Mouse (Mus musculus) mouse trophoblast stem cell (cell line): Measurements from ENCODE around the gene Spint3.
"Not testable (repeated sequence)": the region's sequence is repeated elsewhere in the genome, so short reads cannot be mapped to it uniquely, and the experiment has no call there.

Experiments
- in situ Hi-C, 2 experiments: fragments of 300-500 bp; cut with MseI, MboI; formaldehyde crosslinking; loops; 2 replicates in 1 of 2; 3 replicates in 1 of 2; pipeline ENCODE4 v1.15.1; 2025

Gene Spint3

DNA sequence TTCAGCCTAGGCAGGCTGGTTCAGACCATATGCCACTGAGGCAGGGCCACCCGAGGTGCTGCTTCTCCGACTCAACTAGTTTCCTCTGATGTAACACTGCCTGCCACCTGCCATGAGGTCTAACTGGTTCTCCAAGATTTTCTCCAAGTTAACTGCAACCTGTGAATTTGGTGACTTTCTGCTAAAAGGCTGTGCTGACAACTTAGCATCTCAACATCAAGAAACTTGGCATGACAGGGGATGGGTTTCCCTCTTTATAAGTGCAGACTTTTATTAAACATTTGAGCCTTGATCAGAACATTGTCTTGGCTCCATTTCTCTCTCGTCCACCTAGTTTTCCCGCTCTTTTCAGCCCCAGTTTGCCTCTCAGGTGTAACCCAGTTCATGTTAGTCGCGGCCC is at the start of gene Spint3:
Gene Spint3, minus strand, starts transcription at position 101 of the 400 bp plus-strand sequence.
- in situ Hi-C loops = not testable (repeated sequence)

DNA sequence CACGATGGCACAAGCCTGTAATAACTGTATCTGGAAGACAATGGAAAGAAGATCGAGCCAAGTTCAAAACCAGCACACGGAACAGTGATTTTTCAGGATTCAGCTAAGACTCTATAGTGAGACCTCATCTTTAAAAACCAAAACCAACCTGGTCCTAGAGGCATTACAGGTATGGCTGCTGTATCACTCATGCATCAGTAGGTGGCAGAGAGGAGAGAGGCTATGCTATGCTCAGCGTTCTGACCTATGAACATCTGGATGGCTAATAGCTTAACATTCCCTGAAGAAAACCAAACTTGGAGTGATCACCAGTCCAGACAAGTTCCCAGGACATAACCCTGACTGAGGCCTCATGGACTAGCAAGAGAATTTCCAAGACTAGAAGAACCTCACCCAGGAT is 48.5 kb upstream of the Spint3 start:
- in situ Hi-C loops = no loop called here

DNA sequence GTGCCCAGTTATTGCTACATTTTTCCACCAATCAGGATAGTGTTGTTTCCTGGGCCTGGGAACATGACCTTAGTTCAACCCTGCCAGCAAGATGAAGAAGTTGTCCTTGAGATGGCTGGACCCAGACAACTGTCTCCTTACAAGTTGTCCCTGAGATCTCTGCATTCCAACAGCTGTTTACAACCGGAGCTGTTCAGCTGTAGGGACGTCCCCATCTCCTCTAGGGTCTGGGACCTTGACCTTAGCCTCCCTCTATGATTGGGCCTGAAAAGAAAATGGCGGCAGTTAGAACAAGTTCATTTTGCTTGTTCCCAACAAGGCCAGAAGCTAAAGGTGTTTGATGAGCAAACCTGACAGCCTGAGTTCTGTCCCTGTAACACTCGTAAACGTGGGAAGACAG is 45.8 kb upstream of the Spint3 start:
- in situ Hi-C loops = no loop called here

DNA sequence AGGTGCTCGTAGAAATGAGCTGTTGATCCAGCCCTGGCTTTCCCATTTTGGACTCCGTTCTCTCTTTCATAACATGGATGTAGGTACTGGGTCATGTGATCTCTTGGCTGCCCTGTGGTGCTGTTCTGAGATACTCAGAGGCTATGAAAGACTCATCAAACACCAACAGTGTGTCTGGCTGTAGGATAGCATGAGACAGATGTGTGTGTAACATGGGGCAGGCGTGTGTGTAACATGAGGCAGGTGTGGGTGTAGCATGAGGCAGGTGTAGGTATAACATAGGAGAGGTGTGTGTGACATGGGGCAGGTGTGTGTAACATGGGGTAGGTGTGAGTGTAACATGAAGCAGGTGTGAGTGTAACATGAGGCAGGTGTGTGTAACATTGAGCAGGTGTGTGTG is 42.1 kb upstream of the Spint3 start:
- in situ Hi-C loops = no loop called here

DNA sequence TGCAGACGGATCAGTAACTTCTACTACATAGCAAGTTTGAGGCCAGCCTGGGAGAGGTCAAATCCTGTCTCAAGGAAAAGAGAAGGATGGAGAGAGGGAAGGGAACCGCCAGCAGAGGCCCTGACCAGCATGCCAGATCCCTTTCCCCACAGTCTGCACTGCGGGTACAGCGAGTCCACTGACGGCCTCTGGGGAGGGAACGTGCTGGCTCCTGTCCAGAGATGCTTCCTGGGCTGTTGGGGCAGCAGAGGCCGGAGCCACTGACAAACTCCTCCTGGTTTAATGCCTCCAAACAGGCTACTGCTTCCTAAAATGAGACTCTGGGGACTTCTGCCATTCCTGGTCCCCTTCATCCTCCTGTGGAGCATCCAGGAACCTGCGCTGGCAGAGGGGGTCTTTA is 40.2 kb upstream of the Spint3 start, which contains the start of the genes Wfdc6b and Wfdc8:
Gene Wfdc6b, plus strand, starts transcription at position 52 of the 400 bp plus-strand sequence.
Gene Wfdc8, minus strand, starts transcription at position 156 of the 400 bp plus-strand sequence.
- in situ Hi-C loops = not testable (repeated sequence)

DNA sequence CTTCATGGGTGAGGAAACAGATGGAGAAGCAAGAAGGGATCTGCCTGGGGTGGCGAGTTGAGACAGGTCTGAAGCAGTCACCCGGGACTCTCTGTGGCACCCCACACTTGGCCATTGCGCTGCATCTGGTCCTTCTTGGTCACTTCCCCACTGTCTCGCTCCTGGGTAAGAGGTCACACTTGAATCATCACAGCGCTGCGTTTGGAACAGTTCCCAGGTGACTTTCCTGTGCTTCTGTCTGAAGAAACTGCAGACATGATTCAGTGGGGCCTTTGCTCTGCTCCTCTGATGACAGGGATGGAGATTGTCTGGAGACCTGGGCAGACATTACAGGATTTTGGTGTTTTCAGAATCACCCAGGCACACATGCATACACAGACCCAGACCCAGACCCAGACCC is 35.5 kb upstream of the Spint3 start:
- in situ Hi-C loops = no loop called here

DNA sequence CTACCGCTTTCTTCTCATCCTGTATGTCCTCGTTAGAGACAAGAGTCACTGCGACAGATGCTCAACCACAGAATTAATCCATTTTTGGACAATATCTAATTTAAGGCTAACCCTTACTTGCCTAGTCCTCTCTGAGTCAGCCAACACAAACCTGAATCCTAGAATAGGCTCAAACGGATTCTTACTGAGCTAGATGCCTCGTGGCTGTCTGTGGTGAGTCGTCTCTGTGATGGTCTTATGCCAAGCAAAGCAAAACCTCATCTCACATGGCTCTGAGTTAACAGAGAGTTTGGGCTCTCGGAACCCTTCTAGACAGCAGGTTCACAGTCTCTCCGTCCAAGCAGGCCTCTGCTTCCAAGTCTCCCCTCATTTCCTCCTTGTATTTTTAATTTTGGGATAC is 31.2 kb upstream of the Spint3 start:
- in situ Hi-C loops = no loop called here

DNA sequence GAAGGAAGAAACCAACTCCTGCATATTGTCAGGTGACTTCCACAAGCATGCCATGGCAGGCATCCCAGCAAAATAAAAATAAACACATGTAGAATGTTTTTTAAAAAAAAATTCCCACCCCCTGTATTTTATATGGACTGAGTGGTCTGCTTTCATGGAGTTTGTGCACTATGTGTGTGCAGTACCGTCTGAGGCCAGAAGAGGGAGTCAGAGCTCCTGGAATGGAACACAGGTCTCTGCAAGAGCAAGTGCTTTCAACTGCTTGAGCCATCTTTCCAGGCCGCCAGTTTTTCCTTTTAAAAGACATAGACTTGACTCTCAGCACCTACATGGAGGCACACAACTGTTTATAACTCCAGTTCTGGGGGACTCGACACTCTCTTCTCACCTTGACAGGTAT is 30.2 kb upstream of the Spint3 start:
- in situ Hi-C loops = no loop called here

DNA sequence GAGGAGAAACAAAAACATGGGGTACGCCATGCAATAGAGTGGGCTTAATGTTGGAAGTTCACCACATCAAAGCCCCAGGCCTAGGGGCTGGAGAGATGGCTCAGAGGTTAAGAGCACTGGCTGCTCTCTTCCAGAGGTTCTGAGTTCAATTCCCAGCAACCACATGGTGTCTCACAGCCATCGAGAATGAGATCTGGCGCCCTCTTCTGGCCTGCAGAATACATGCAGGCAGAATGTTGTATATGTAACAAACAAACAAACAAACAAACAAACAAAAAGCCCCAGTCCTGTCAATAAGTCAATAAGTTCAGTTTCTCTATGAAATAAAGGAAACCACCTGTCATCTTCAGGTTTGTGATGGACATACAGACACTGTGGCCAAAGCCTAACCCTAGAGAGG is 26.9 kb upstream of the Spint3 start:
- in situ Hi-C loops = no loop called here

DNA sequence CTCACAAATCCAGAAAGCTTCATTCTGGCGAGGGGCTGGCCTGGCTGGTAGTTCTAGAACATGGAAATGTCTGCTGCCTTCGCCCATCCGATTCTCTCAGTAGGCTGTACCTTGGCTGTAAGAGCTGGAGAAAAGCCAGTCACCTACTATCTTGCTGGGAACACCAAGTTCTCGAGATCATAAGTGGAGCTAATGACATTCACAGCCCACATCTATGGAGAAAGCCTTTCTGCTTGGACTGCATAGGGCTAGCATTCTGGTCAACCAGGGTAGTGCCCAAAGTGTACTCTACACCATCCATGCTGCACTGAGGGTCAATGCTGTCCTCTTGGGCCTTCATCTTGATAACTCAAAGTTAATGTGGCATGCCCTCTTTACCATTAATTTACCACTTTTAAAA is 20.2 kb upstream of the Spint3 start, which contains the start of gene Eppin:
Gene Eppin, minus strand, starts transcription at position 101 of the 400 bp plus-strand sequence.
- in situ Hi-C loops = loop anchor here (5.0 to 10.0 kb wide), 2 partner anchors 129 to 131 kb away; no protein-coding TSS in a partner anchor

DNA sequence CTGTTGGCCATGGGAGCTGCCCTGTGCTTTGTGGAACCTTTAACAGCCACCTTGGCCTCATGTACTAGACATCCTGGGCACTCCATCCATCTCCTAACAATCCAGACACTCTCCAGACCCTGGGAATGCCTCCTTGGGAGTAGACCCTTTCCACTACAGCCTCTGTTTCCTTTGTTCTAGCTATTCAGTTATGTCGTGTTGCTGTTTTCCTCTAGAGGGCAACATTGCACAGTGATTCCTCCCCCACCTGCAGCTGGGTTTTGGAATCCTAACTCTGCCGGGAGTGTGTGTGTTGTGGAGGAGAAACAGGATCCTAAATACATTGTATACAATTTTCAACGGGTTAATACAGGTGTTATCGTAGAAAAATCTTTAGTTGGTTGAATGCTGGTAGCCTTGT is 18.8 kb upstream of the Spint3 start:
- in situ Hi-C loops = loop anchor here (5.0 to 10.0 kb wide), 2 partner anchors 130 to 133 kb away; no protein-coding TSS in a partner anchor

DNA sequence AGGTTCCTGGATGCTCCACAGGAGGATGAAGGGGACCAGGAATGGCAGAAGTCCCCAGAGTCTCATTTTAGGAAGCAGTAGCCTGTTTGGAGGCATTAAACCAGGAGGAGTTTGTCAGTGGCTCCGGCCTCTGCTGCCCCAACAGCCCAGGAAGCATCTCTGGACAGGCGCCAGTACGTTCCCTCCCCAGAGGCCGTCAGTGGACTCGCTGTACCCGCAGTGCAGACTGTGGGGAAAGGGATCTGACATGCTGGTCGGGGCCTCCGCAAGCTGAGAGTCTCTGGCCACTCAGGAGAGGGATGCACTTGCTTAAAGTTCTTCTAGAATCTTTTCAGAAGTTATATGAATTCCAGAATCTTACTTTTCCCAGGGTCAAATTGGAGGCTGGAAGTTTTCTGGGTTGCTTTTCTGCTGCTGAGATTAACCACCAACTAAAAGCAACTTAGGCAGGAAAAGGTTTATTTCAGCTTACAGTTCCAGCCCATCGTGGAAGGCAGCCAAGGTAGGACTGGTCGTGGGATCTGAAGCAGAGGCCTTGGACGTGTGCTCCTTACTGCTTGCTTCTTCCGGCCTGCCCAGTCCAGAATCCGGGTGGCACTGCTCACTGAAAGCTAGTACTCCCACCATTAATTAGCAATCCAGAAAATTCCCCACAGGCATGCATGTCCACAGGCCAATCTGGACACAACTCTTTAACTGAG is 11.9 kb upstream of the Spint3 start, which contains the start of gene Wfdc6a:
Gene Wfdc6a, minus strand, starts transcription at position 423 of the 701 bp plus-strand sequence.
- in situ Hi-C loops = not testable (repeated sequence)

DNA sequence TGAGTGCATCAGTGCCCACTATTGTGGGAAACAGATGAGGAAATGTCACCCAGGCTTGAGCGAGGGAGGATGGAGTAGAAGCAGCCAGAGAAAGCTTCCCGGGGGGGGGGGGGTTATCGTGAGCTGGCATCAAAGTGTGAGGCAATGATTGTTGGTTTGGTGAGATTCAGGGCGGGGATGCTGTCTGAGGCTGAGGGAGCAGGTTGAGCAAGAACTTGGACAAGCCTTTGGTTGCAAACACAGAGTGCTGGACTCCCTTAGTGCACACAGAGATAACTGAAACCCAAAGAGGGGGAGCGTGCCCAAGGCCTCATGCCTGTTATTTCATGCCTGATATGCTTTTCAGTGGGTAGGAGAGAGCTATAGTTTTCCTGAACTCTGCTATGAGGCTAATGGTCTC is 5.8 kb downstream of the Spint3 start:
- in situ Hi-C loops = no loop called here

DNA sequence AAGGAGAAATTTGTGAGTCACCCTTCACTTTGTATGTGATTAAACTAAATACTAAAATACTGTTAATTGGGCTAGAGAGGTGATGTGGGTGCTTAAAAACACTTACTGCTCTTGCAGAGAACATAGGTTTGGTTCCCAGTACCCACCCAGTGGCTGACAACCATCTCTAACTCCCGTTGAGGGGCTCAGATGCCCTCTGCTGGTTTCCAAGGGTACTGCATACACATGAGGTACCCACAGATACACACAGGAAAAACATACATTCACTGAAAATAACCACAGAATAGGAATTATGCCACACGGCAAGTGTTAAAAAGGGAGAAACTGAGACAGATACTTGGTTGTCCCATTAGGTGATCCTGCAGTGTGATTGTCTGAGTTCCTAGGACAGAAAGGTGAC is 6.3 kb downstream of the Spint3 start:
- in situ Hi-C loops = no loop called here

DNA sequence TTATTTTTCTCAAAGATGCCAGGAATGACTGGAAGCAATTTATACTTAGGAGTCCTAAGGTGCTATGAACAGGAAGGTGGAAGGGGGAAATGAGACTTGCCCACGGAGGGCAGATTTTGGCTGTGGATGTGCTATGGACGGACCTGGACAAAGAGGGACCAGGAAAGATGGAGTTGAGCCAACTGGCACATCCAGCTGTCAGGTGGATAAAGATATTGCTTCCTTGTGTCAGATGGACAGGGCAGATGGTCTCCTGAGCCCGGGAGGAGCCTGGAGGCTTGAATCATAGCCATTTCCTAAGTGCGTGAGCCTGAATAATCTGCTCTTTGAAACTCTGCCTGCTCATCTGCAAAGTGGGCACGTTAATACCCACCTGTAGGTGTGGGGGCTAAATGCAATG is 8.9 kb downstream of the Spint3 start:
- in situ Hi-C loops = no loop called here

DNA sequence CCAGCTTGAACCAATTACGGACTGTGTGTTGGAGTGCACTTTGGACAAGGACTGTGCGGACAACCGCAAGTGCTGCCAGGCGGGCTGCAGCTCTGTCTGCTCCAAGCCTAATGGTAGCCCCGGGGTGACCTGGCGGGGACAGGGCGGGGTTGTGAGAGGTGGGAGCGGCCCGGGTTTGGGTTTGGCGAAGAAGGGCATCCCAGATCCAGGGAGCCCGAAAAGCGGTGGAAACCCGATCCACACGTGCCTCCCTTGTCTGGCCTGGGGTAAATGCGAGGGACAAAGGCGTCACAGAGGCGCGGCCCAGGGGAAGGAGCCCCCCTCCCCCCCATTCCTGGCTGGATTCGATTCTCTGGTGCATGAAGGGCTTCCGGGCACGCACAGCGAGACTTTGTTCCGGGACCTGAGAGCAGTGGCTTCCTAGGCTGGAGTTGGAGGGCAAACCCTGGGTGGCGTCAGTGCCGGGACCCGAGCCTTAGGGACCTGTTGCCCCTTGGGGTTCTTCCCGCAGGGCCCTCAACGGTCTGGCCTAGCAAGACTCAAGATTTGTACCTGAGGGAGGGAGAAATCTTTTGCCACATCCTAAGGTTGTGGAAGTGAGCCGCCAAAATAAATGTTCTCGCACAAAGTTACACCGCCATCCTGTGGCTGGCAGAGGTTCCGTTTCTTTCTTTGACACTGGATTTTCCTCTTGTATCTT is 9.8 kb downstream of the Spint3 start:
- in situ Hi-C loops = no loop called here

DNA sequence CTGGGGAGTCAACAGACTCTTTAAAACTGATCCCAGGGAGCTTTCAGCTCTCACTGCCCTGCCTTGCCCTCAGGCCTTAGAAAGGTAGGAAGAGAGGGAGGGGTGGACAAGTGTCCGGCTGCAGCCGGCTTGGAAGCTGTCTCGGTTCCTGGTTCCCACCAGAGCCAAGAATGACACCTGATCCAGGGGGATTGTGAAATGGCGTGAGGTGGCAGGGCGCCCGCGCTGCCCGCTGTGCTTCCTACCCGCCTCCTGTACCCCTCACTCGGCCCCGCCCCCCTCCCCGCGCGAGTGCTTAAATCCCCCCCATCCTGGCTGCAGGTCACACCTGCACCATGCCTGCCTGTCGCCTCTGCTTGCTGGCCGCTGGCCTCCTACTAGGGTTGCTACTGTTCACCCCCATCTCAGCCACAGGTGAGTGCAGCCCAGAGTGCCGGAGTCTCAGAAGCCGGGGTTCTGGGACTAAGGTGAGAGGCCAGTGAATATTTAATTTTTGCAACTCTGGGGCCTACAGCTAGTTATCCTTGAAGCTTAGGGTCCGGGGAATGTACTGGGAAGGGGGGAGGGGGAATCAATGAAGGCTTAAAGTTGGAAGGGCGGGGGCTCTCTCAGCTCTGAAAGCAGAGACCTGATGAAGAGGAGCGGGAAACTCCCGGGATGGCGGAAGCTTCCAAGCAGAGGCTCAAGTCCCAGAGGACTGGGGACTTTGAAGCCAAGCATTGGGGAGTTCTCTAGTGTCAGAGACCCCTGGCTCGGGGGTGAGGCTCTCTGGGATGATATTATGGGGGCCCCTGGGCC is 10.7 kb downstream of the Spint3 start, which contains the start of gene Wfdc2:
Gene Wfdc2, plus strand, starts transcription at position 23 of the 798 bp plus-strand sequence.
- in situ Hi-C loops = no loop called here

DNA sequence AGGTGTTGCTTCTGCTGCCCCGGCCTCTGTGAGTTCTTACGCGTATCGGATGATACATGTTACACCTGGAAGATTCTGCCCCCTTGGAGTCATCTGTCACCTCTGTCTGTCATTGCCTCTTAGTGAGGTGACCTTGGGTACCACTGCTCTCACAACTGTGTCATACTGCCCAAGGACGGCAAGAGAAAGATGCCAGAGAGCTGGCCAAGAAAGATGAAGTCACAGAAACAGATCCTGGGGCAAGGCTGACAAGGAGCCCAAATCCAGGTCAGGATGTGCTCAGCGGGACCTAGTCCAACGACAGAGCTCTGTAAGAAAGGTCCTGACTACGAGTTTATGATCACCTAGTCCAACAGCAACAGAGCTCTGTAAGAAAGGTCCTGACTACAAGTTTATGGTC is 13.2 kb downstream of the Spint3 start:
- in situ Hi-C loops = no loop called here

DNA sequence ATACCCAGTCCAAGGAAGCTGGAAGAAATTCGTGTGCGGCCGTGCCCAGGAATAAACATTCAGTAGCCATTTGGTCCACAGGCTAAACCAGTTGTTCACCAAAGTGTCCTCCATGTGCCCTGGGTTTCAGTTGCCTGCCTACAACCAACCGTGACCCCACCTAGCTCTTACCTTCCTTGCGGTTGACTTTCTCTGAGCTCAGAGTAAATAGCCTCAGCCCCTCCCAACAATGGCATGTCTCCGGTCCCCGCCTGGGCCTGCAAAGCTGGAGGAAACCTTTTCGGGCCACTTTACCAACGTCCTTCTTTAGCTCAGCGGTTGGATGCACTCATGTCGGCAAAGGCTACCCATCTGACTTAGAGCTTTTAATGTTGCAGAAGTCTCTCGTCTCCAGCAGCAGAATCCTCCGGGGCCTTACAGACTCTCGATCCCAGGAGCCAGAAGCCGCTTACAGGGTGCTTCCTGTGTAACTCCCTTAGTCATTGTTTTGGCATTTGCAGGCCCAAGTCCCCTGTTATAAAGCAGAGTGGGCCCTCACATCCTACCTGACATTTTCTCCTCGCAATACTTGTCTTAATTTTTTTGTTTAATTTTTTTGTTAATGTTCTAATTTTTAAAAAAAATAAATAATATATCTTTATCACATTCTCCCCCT is 14.1 kb downstream of the Spint3 start:
- in situ Hi-C loops = no loop called here

DNA sequence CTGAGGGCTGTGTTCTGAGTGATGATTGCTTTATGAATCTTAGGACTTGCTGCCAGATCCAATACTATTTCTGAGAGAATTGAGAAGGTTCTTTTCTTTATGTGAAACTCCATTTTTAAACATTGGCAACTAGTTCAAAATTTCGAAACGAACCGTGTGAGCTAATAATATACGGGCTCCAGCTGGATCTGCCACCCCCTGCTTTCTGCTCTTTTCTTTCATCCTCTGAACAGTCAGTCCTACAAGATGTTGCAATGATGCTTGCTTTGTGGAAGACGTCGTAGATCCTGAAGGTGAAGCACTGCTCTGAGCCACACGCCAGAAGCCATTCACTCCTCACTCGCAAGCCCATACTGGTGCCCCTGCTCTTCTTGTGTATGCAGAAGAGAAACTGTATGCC is 14.8 kb downstream of the Spint3 start:
- in situ Hi-C loops = no loop called here

DNA sequence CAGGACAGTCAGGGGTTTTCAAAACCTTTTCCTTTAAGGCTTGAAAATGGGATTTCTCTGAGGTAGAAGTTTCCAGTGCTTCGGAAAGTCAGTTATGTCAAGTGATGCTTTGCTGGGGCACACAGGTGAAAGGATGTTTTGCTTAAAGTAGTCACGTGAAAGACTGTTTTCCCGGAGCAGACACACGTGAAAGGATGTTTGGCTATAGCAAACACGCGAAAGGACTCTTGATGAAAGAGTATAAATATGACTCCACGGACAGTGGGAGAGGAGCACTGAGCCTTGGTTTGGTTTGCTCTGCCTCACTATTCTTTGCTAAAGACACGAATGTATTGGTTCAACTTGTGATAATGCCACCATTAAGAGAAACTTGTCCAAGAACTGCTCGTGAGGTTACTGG is 21.8 kb downstream of the Spint3 start:
- in situ Hi-C loops = no loop called here

DNA sequence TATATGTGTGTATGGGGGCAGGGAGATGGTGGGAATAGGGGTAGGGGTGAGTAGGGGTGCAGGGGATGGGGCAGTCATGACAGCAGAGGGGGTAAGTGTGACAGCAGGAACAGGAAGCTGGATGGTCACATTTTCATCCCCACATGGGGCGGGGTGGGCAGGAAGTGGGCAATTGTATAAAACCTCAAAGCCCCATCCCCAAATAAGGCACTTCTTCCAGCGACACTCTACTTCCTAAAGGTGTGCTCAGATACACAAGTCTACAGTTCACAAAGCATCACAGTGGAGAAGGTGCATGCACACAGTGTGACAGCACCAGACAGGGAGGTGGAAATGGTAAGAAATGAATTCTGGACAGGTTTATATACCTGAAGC is 22.4 kb downstream of the Spint3 start:
- in situ Hi-C loops = no loop called here
